Mouse (Mus musculus): ENCODE measurements at regions not wholly inside any gene's neighbourhood (a gene's known extent, or its start where the extent isn't known, plus 50 kb on each side); places are given as distances from the start of the nearest gene placed in this dataset.

GRCm38 (mm10) chr9:115545178-115545577 is 235.0 kb upstream of the Stt3b start:
- DNase-seq (ENCODE audit: low spot score in 2 of 2): peak in 1 of 2 experiments; percentile 38

GRCm38 (mm10) chr9:115545792-115546191 is 235.6 kb upstream of the Stt3b start:
- DNase-seq (ENCODE audit: low spot score in 2 of 2): no peak

GRCm38 (mm10) chr9:115547625-115548325 is 237.6 kb upstream of the Stt3b start:
- DNase-seq (ENCODE audit: low spot score in 2 of 2): no peak

GRCm38 (mm10) chr9:115548722-115549349 is 238.6 kb upstream of the Stt3b start:
- DNase-seq (ENCODE audit: low spot score in 2 of 2): no peak

GRCm38 (mm10) chr9:115551080-115551479 is 240.9 kb upstream of the Stt3b start:
- no peak for DNase-seq (ENCODE audit: low spot score in 2 of 2)

GRCm38 (mm10) chr9:115551501-115551900 is 241.3 kb upstream of the Stt3b start:
- DNase-seq (ENCODE audit: low spot score in 2 of 2): no peak

GRCm38 (mm10) chr9:115558131-115558530 is 247.9 kb upstream of the Stt3b start:
- DNase-seq (ENCODE audit: low spot score in 2 of 2): peak; percentile 26 to 63

GRCm38 (mm10) chr9:115559521-115559920 is 249.3 kb upstream of the Stt3b start:
- DNase-seq (ENCODE audit: low spot score in 2 of 2): no peak

GRCm38 (mm10) chr9:115561207-115561606 is 251.0 kb upstream of the Stt3b start:
- no peak for DNase-seq (ENCODE audit: low spot score in 2 of 2)

GRCm38 (mm10) chr9:115562783-115563182 is 252.6 kb upstream of the Stt3b start:
- no peak for DNase-seq (ENCODE audit: low spot score in 2 of 2)

GRCm38 (mm10) chr9:115564366-115564765 is 254.1 kb upstream of the Stt3b start:
- no peak for DNase-seq (ENCODE audit: low spot score in 2 of 2)

GRCm38 (mm10) chr9:115568693-115569334 is 258.6 kb upstream of the Stt3b start:
- DNase-seq (ENCODE audit: low spot score in 2 of 2): no peak

GRCm38 (mm10) chr9:115570998-115571397 is 260.8 kb upstream of the Stt3b start:
- DNase-seq (ENCODE audit: low spot score in 2 of 2): no peak

- DNase-seq (ENCODE audit: low spot score in 2 of 2): no peak
Observed at GRCm38 (mm10) chr9:115581116-115581515, 270.9 kb upstream of the Stt3b start.

GRCm38 (mm10) chr9:115583548-115583947 is 273.3 kb upstream of the Stt3b start:
- no peak for DNase-seq (ENCODE audit: low spot score in 2 of 2)

GRCm38 (mm10) chr9:115584874-115585273 is 274.7 kb upstream of the Stt3b start:
- no peak for DNase-seq (ENCODE audit: low spot score in 2 of 2)

- no peak for DNase-seq (ENCODE audit: low spot score in 2 of 2)
Observed at GRCm38 (mm10) chr9:115592466-115592865, 282.2 kb upstream of the Stt3b start.

GRCm38 (mm10) chr9:115600228-115600627 is 290.0 kb upstream of the Stt3b start:
- DNase-seq (ENCODE audit: low spot score in 2 of 2): no peak

- no peak for DNase-seq (ENCODE audit: low spot score in 2 of 2)
Observed at GRCm38 (mm10) chr9:115600826-115601225, 290.6 kb upstream of the Stt3b start.

- DNase-seq (ENCODE audit: low spot score in 2 of 2): no peak
Observed at GRCm38 (mm10) chr9:115602772-115603171, 292.6 kb upstream of the Stt3b start.

GRCm38 (mm10) chr9:115604450-115604849 is 294.2 kb upstream of the Stt3b start:
- peak; percentile 45 to 81 for DNase-seq (ENCODE audit: low spot score in 2 of 2)

GRCm38 (mm10) chr9:115604968-115605682 is 294.9 kb upstream of the Stt3b start:
- peak; percentile 21 to 37 for DNase-seq (ENCODE audit: low spot score in 2 of 2)
